Mouse (Mus musculus) liver, embryonic 13.5 days (tissue): ENCODE data around the gene Rtp2. TPM values are rescaled to one million over a fixed set of nuclear protein-coding genes. Genes with fewer than 3 reads are reported as not detected.
"Not testable (repeated sequence)": the region's sequence is repeated elsewhere in the genome, so short reads cannot be mapped to it uniquely, and the experiment has no call there.

Experiments used
- ATAC-seq: fragments of 200-750 bp; cut with Nextera tagmentation; 2 replicates; pipeline ENCODE4 v1.8.0; 2017; ENCODE audit warnings: low read depth, mild to moderate bottlenecking, moderate number of reproducible peaks, moderate library complexity
- DNase-seq: peaks from one replicate; pipeline ENCODE4 v3.0.0; 2022
- H3K27ac ChIP-seq: fragments of 300-500 bp; sonication (generic); 2 replicates; pipeline ENCODE4 v1.5.1; 2015; ENCODE audit warnings: moderate library complexity, mild to moderate bottlenecking, inconsistent platforms
- H3K27me3 ChIP-seq: fragments of 300-500 bp; sonication (generic); 2 replicates; pipeline ENCODE4 v1.6.1; 2015; ENCODE audit warnings: mild to moderate bottlenecking, inconsistent platforms
- H3K36me3 ChIP-seq: fragments of 300-500 bp; sonication (generic); 2 replicates; pipeline ENCODE4 v1.6.1; 2015; ENCODE audit warnings: mild to moderate bottlenecking, inconsistent platforms
- H3K4me1 ChIP-seq: fragments of 300-500 bp; sonication (generic); replicated peaks from 2 replicates; pipeline ENCODE4 v1.6.1; 2015; ENCODE audit warnings: inconsistent platforms
- H3K4me2 ChIP-seq: fragments of 300-500 bp; sonication (generic); 2 replicates; pipeline ENCODE4 v1.6.1; 2015; ENCODE audit warnings: inconsistent platforms, mild to moderate bottlenecking, moderate library complexity
- H3K4me3 ChIP-seq: fragments of 300-500 bp; sonication (generic); replicated peaks from 2 replicates; pipeline ENCODE4 v1.5.1; 2015; ENCODE audit warnings: mild to moderate bottlenecking, inconsistent platforms
- H3K9ac ChIP-seq: fragments of 300-500 bp; sonication (generic); 2 replicates; pipeline ENCODE4 v1.6.1; 2015; ENCODE audit warnings: mild to moderate bottlenecking, inconsistent platforms
- H3K9me3 ChIP-seq: fragments of 300-500 bp; sonication (generic); replicated peaks from 2 replicates; pipeline ENCODE4 v1.6.1; 2016; ENCODE audit warnings: inconsistent platforms
- WGBS: fragments of 180-500 bp; shearing (Covaris S2); methylation state at CpG from one replicate; pipeline ENCODE4 v1.1.7; 2015; ENCODE audit not compliant: insufficient replicate concordance; 5-methylcytosine and 5-hydroxymethylcytosine counted together
- polyA plus RNA-seq: library from polyadenylated mRNA; unstranded; fragments of >200 nt; fragmentation: Nextera tagmentation; extraction: Ambion mirVana; gene quantifications from 2 replicates; pipeline ENCODE4 v1.2.1, GENCODE M21; 2015

Gene Rtp2
- polyA plus RNA-seq, 1 experiment from 2014 or later: not detected

DNA sequence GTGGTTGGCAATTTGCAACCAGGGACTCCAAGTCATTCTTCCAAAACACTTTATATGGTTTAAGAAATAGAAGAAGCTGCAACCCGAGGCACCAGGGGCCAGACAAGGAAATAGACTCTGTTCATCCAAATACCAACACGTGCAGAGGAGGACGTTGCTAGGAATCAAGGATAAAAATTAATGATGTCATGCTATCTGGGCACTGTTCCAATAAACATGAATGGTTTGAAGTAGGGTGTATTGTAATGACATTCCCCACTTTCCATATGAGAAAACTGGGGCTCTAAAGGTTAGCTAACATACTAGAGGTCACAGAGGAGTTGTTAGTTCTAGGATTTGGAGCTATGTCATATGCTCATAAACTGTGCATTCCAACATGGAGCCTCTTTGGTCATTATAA is 12.6 kb upstream of the Rtp2 start:
- ATAC-seq: no peak
- no peak overlapping the region for H3K27ac ChIP-seq

DNA sequence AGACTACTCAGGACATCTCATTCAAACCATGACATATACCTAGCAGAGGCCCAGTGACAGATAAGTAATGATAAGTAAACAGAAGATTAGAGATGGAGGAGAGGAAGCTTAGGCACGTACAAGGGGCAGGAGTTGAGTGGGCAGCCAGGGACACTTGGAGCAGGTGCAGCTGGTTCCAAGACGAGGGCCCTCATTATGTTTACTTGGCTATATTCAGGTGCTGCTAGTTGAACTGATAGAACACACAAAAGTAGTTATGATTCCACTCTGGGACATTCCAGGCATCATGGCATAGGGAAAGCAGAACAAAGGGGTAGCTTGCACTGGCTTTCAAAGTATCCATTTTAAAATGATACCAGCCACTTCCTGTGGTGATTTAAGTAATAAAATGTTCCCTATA is 2.2 kb upstream of the Rtp2 start:
- ATAC-seq: no peak
- H3K4me1 ChIP-seq: no peaks in the 10 kb centered on the region

More for the DNA sequence above, 12.6 kb upstream of the Rtp2 start:
- Histone ChIP-seq H3K4me1 (no peaks in the 10 kb centered on the region), H3K4me3 (no peak overlapping the region), H3K4me2 (no peak overlapping the region), H3K36me3 (no peaks in the 10 kb centered on the region), H3K9ac (no peak overlapping the region), H3K27me3 (no peaks in the 10 kb centered on the region), H3K9me3 (no peaks in the 10 kb centered on the region)
- WGBS: 39% methylated on average over 3 of the region's 3 CpGs
- no peak for DNase-seq

DNA sequence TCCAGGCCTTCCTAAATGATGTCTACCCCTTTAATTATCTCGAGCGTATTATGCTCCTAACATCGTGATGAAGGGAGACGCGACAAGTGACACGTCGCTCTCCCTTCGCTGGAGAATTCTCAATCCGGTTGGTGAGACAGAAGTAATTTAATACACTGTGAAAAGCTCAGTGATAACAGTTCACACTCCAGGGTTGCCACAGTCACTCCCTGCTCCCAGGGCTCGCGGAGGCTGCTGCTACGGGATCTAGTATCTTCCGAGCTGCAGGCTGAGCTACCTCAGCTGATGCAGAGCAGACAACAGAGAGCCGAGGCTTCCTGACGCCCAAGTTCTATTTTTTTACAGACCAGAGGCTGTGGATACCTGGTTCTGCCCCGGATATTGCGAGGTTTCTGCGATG is 919 bp downstream of the Rtp2 start:
- Histone ChIP-seq H3K27ac (no peak overlapping the region), H3K4me2 (no peak overlapping the region), H3K4me3 (no peak overlapping the region), H3K4me1 (no peaks in the 10 kb centered on the region), H3K9me3 (no peaks in the 10 kb centered on the region), H3K36me3 (no peaks in the 10 kb centered on the region), H3K9ac (no peak overlapping the region), H3K27me3 (no peaks in the 10 kb centered on the region)
- WGBS: 62% methylated on average over 18 of the region's 18 CpGs
- ATAC-seq (no peak), DNase-seq (no peak)

More for the DNA sequence above, 2.2 kb upstream of the Rtp2 start:
- 43% methylated on average over 2 of the region's 2 CpGs for WGBS
- no peak overlapping the region for H3K9ac ChIP-seq
- H3K36me3 ChIP-seq: no peaks in the 10 kb centered on the region
- H3K9me3 ChIP-seq: no peaks in the 10 kb centered on the region
- no peaks in the 10 kb centered on the region for H3K27me3 ChIP-seq
- no peak overlapping the region for H3K27ac ChIP-seq
- H3K4me3 ChIP-seq: no peak overlapping the region
- no peak overlapping the region for H3K4me2 ChIP-seq
- no peak for DNase-seq

DNA sequence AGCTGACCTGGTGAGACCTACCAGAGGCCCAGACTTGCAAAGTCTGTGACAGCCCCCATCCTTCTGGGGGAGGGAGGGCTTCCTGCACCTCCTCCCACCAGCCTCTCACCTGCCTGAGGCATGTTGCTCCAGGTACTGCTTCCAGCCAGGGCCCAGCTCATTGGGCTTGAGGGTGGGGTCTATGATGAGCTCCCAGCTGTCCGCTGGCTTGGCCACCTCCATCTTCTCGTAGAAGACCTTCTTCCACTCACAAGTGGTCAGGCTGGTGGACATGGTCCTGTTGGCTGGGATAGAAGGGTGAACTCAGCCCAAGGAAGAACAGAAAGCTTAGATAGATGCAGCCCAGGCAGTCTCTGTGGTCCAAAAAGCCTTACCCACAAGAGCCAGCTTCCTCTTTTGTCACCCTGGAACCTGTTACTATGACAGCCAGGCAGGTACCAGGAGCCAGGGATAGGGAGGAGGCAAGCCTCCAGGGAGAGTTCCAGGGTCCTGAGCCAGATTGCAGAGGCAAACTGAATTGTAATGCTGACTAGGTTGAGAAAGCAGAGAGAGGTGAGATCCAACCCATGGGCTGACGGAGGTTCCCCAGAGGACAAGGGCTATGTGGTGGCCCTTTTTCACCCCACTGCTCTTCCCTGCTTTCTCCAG is 1.6 kb downstream of the Rtp2 start:
- Histone ChIP-seq H3K4me1 (no peaks in the 10 kb centered on the region), H3K36me3 (no peaks in the 10 kb centered on the region), H3K9ac (no peak overlapping the region), H3K27me3 (no peaks in the 10 kb centered on the region), H3K9me3 (no peaks in the 10 kb centered on the region), H3K27ac (no peak overlapping the region), H3K4me3 (no peak overlapping the region), H3K4me2 (no peak overlapping the region)
- ATAC-seq (no peak), DNase-seq (no peak)
- WGBS: 70% methylated on average over 3 of the region's 3 CpGs

DNA sequence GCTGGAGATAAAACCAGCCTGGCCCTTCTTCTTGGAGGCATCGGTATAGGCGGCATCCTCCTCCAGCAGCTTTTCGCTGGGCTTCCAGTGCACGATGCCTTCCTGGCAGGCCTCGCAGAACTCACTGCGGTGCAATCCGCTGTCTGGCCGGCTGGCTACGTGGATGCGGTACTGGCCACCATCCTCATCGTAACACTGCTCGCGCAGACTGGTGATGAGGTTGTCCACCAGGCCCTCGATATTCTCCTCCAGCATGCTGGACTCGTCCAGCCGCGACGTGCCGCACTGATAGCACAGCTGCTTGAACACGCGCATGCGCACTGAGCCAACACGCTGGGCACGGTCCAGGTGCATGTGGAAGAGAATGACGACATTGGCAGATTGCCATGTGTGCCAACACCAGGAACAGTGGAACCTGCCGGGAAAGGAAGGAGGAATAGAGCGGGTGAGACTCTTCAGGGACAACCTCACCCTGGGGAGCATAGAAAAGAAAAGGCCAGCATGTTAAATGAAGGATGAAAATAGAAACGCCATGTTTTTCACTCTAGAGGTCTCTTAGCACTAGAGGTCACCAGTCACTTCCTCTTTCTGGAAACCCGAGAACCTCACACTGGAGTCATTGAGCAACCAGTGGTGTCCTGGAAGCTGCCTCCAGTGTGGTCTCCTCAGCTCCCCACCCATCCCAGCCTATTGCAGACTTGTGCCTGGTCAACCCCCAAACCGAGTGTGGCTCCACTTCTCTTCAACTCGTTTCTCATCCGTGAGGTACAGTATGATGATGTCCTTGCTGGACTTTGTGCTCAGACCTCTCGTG is 4.7 kb downstream of the Rtp2 start:
- Histone ChIP-seq H3K4me3 (no peak overlapping the region), H3K27ac (no peak overlapping the region), H3K36me3 (no peaks in the 10 kb centered on the region), H3K9me3 (no peaks in the 10 kb centered on the region), H3K4me2 (no peak overlapping the region), H3K4me1 (no peaks in the 10 kb centered on the region), H3K27me3 (no peaks in the 10 kb centered on the region), H3K9ac (no peak overlapping the region)
- no peak for DNase-seq
- WGBS: 77% methylated on average over 33 of the region's 33 CpGs
- no peak for ATAC-seq

DNA sequence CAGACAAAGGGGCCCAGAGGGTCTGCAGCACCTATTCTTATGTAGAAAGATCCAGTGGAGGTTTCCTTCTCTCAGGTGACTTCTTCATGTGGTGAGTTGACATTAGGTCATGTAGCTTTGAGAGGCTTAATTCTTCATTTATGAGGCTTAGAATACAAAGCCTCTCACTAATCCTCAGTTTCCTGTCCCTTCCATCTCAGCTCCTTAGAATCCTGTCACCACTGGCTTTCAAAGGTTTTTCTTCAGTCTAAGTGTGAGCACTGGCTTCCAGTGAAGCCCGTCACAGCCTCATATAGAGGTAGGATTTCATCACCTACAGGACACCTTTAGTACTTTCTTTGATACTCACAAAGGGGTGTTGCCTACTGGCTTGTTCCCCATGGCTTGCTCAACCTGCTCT is 9.3 kb downstream of the Rtp2 start:
- H3K4me2 ChIP-seq: no peak overlapping the region
- H3K4me3 ChIP-seq: no peak overlapping the region
- WGBS: 47% methylated on average over 1 of the region's 1 CpGs
- H3K9ac ChIP-seq: no peak overlapping the region
- H3K27ac ChIP-seq: no peak overlapping the region
- ATAC-seq: no peak
- no peak for DNase-seq
- H3K4me1 ChIP-seq: no peaks in the 10 kb centered on the region
- no peaks in the 10 kb centered on the region for H3K36me3 ChIP-seq
- no peaks in the 10 kb centered on the region for H3K9me3 ChIP-seq
- H3K27me3 ChIP-seq: no peaks in the 10 kb centered on the region

DNA sequence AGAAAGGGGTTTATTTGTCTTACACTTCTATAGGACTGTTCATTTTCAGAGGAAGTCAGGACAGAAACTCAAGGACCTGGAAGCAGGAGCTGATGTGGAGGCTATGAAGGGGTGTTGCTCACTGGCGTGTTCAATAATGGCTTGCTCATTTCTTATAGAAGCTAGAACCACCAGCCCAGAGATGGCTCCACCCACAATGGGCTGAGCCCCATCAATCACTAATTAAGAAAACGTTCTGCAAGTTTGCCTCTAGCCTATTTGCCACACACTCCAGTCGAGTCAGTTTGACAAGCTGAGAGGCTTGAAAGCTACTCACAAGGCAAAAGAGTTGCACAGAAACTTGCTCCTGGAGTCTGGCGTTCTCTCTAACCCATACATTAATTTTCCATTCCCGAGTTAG is 10.5 kb downstream of the Rtp2 start:
- Histone ChIP-seq H3K4me2 (no peak overlapping the region), H3K27me3 (no peaks in the 10 kb centered on the region), H3K4me3 (no peak overlapping the region), H3K4me1 (no peaks in the 10 kb centered on the region), H3K36me3 (no peaks in the 10 kb centered on the region), H3K9me3 (no peaks in the 10 kb centered on the region), H3K9ac (no peak overlapping the region), H3K27ac (no peak overlapping the region)
- 45% methylated on average over 5 of the region's 5 CpGs for WGBS
- DNase-seq: no peak
- no peak for ATAC-seq

DNA sequence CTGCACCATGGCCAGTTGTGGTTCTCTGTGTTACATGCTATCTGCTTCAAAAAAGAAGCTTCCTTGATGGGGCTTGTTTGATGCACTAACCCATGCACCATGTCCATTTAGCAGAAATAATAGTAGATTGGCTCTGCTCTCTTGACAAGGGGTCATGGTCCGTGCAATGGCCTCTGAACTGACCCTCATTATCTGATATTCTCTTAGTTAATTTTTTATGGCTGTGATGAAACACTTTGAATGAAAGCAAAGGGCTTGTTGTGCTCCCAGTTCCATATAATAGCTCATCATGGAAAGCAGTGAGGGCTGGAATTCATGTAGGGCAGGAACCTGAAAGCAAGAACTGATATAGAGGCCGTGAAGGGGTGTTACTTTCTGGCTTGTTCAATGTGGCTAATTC is 12.8 kb downstream of the Rtp2 start:
- H3K4me3 ChIP-seq: no peak overlapping the region
- H3K27ac ChIP-seq: no peak overlapping the region
- WGBS: 47% methylated on average over 2 of the region's 2 CpGs
- no peak for ATAC-seq
- no peaks in the 10 kb centered on the region for H3K9me3 ChIP-seq
- no peak for DNase-seq
- no peaks in the 10 kb centered on the region for H3K27me3 ChIP-seq
- H3K36me3 ChIP-seq: no peaks in the 10 kb centered on the region
- no peak overlapping the region for H3K4me2 ChIP-seq
- H3K4me1 ChIP-seq: no peaks in the 10 kb centered on the region
- H3K9ac ChIP-seq: no peak overlapping the region

DNA sequence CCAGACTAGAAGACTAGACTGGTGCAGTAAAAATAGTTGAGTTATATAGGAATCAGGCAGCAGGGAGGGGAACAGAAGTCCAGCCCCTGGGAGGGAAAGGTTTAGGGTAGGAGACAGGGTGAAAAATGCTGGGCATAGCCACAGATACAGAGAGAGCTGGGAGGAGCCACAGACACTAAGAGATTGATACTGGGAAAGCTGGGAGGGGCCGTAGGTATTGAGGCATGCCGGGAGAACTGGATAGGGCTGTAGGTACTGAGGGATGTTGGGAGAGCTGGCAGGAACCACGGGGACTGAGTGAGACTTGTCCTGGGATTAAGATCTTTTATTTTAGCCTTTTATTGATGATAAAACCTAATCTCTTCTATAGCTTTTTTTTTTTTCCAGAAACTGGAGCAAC is 18.8 kb downstream of the Rtp2 start:
- Histone ChIP-seq H3K4me3 (no peak overlapping the region), H3K9me3 (no peaks in the 10 kb centered on the region), H3K27me3 (no peaks in the 10 kb centered on the region), H3K4me2 (no peak overlapping the region), H3K4me1 (no peaks in the 10 kb centered on the region), H3K27ac (no peak overlapping the region), H3K36me3 (no peaks in the 10 kb centered on the region), H3K9ac (no peak overlapping the region)
- WGBS: 35% methylated on average over 3 of the region's 3 CpGs
- no peak for DNase-seq
- ATAC-seq: no peak

DNA sequence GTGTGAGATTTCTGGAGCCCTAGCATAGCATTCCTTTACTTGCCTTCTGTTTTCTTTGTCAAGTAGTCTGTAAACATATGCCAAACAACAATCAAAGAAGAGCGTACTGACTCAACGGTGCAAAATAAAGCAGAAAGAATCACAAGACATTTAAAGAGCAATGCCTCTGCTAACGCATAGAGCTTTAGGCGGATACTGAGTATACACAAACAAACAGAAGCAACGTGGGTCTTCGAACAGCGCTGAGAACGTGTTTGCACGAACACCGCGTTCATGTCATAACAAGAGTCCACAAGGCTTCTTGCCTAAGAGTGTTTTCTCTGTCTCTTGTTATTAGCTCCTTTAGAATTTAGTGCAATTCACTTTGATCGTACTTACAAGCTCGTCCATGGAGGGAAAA is 19.5 kb downstream of the Rtp2 start:
- Histone ChIP-seq H3K4me3 (no peak overlapping the region), H3K9me3 (no peaks in the 10 kb centered on the region), H3K27ac (no peak overlapping the region), H3K4me2 (no peak overlapping the region), H3K9ac (no peak overlapping the region), H3K27me3 (no peaks in the 10 kb centered on the region), H3K4me1 (no peaks in the 10 kb centered on the region), H3K36me3 (no peaks in the 10 kb centered on the region)
- 69% methylated on average over 13 of the region's 13 CpGs for WGBS
- no peak for DNase-seq
- no peak for ATAC-seq

DNA sequence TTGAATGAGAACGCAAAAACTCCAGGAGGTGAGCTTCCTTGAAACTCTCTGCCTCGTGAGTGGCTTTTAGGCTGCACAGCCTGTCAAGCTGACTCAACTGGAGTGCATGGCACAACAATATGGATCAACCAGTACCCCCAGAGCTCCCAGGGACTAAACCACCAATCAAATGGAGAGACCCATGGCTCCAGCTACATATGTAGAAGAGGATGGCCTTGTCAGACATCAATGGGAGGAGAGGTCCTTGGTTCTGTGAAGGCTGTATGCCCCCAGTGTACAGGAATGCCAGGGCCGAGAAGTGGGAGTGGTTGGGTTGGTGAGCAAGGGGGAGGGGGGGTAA is 23.2 kb downstream of the Rtp2 start:
- not testable (repeated sequence) for H3K27me3 ChIP-seq, H3K4me1 ChIP-seq, H3K36me3 ChIP-seq, H3K4me3 ChIP-seq, H3K9me3 ChIP-seq, H3K27ac ChIP-seq, H3K4me2 ChIP-seq, ATAC-seq, H3K9ac ChIP-seq, DNase-seq
- 63% methylated on average over 3 of the region's 3 CpGs for WGBS
